Mouse (Mus musculus) activated CD4-positive, CD25-positive, alpha-beta regulatory T cell (primary cell): ENCODE results near the gene Gm11595. TPM values are rescaled to one million over a fixed set of nuclear protein-coding genes. Genes with fewer than 3 reads are reported as not detected.

Experiments used
- polyA plus RNA-seq, 2 experiments: library from polyadenylated mRNA; unstranded; fragments of 100-300 nt; shearing (Covaris generic); gene quantifications; one replicate each; pipeline ENCODE4 v1.2.1; 2017

The Gm11595 gene
- polyA plus RNA-seq: under 1 TPM in 1 of 2 experiments, not detected in 1; 0.32 TPM

DNA sequence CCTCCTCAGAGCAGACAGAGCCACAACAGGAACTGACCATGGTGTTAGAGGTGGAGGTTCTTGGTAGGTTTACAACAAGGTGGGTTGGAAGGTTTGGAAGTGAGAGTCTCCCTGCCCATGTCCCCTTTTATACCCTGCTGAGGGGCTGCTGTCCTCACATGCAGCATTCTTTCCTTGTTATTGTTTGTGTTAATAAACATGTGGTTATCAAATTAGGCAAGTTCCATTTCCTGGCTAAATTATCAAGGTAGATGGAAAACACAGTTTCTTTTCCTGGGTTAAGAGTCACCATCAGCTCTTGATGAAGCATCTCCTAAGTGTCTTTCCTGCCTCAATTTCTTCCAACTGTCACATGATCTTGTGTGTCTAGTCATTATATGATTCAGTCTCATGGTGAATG is at the start of gene Gm11595:
TSS of gene Gm11595 (minus strand) at position 101 of the 400 bp plus-strand sequence.

GRCm38 (mm10) chr11:99815566-99815965 is 42.9 kb upstream of the Gm11595 start, which contains the start of gene Gm11564:
Gene Gm11564 (minus strand): TSS chr11:99815666.

DNA sequence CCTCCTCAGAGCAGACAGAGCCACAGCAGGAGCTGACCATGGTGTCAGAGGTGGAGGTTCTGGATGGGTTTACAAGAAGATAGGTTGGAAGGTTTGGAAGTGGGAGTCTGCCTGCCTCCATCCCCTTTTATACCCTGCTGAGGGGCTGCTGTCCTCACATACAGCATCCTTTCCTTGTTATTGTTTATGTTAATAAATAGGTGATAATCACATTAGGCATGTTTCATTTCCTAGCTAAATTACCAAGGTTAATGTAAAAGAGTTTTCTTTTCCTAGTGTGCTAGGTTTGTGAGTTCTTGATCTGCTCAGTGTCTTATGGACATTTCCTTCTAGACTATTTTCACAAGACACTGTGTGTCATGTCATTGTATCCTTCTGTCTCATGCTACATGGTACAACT is 37.1 kb upstream of the Gm11595 start, which contains the start of gene Krtap4-13:
TSS of gene Krtap4-13 (minus strand) at position 101 of the 400 bp plus-strand sequence.

GRCm38 (mm10) chr11:99804346-99804745 is 31.6 kb upstream of the Gm11595 start, which contains the start of gene Gm11554:
Gene Gm11554 (minus strand): TSS chr11:99804446.

GRCm38 (mm10) chr11:99798832-99799231 is 26.1 kb upstream of the Gm11595 start, which contains the start of gene Gm11569:
Gene Gm11569 (minus strand): TSS chr11:99798932.

DNA sequence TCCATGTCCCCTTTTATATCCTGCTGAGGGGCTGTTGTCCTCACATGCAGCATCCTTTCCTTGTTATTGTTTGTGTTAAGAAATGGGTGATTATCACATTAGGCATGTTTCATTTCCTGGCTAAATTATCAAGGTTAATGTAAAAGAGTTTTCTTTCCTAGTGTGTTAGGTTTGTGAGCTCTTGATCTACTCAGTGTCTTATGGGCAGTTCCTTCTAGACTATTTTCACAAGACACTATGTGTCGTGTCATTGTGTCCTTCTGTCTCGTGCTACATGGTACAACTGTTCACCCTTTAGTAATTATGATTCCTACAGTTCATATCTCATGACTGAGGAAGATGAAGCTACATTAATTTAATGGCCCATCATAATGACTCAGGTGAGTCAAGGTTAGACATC is 20.7 kb upstream of the Gm11595 start, which contains the start of gene Gm11596:
TSS of gene Gm11596 (minus strand) at position 101 of the 400 bp plus-strand sequence.

DNA sequence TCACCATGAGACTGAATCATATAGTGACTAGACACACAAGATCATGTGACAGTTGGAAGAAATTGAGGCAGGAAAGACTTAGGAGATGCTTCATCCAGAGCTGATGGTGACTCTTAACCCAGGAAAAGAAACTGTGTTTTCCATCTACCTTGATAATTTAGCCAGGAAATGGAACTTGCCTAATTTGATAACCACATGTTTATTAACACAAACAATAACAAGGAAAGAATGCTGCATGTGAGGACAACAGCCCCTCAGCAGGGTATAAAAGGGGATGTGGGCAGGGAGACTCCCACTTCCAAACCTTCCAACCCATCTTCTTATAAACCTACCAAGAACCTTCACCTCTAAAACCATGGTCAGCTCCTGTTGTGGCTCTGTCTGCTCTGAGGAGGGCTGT is 12.2 kb upstream of the Gm11595 start, which contains the start of gene Krtap4-9:
TSS of gene Krtap4-9 (plus strand) at position 301 of the 400 bp plus-strand sequence.

GRCm38 (mm10) chr11:99780604-99781003 is 7.9 kb upstream of the Gm11595 start, which contains the start of gene Krtap4-8:
Gene Krtap4-8 (minus strand): TSS chr11:99780704.

DNA sequence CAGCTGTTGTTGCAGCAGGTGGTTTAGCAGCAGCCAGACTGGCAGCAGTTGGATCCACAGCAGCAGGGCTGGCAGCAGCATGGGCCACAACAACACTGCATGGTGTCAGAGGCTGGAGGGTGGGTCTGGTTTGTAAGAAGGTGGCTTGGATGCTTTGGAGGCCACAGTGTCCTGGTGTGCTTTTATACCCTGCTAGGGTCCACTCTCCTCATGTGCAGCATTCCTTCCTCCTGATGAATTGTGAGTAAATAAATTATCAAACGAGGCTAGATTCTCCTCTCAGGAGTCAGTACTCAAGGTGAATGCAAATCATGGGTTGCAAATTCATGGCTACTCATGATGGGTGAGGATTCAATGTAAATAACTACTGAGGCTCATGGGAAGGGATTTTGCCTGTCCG is 38.5 kb downstream of the Gm11595 start, which contains the start of gene Gm14180:
TSS of gene Gm14180 (minus strand) at position 101 of the 400 bp plus-strand sequence.

Other genes with a start within 250 kb of the Gm11595 start
- under 1 TPM in 1 of 2 experiments, not detected in 1; 0.38 TPM for gene Krt40, start 229.8 kb downstream of the Gm11595 start, polyA plus RNA-seq
- gene Krtap3-3, start 222.0 kb downstream of the Gm11595 start, polyA plus RNA-seq: not detected
- gene Krtap3-2, start 216.1 kb downstream of the Gm11595 start, polyA plus RNA-seq: not detected
- gene Gm11939, start 213.4 kb downstream of the Gm11595 start, polyA plus RNA-seq: 1 to 10 TPM in 1 of 2 experiments, not detected in 1; 1.1 TPM
- gene Krtap3-1, start 206.3 kb downstream of the Gm11595 start, polyA plus RNA-seq: not detected
- gene Krtap1-5, start 191.9 kb downstream of the Gm11595 start, polyA plus RNA-seq: not detected
- gene Krtap1-4, start 189.3 kb downstream of the Gm11595 start, polyA plus RNA-seq: not detected
- gene Krtap1-3, start 181.6 kb downstream of the Gm11595 start, polyA plus RNA-seq: under 1 TPM in 1 of 2 experiments, not detected in 1; 0.27 TPM
- gene Krtap9-3, start 174.8 kb downstream of the Gm11595 start, polyA plus RNA-seq: not detected
- not detected for gene Gm11938, start 169.6 kb downstream of the Gm11595 start, polyA plus RNA-seq
- gene Gm11937, start 162.7 kb downstream of the Gm11595 start, polyA plus RNA-seq: not detected
- not detected for gene Krtap2-4, start 158.1 kb downstream of the Gm11595 start, polyA plus RNA-seq
- not detected for gene Gm11562, start 152.5 kb downstream of the Gm11595 start, polyA plus RNA-seq
- gene Krtap4-1, start 144.7 kb downstream of the Gm11595 start, polyA plus RNA-seq: not detected
- not detected for gene Krtap4-2, start 137.8 kb downstream of the Gm11595 start, polyA plus RNA-seq
- not detected for gene Krtap4-7, start 128.8 kb downstream of the Gm11595 start, polyA plus RNA-seq
- gene Gm11555, start 122.7 kb downstream of the Gm11595 start, polyA plus RNA-seq: not detected
- not detected for gene Gm11563, start 114.0 kb downstream of the Gm11595 start, polyA plus RNA-seq
- not detected for gene Krtap4-6, start 107.0 kb downstream of the Gm11595 start, polyA plus RNA-seq
- not detected for gene Gm14190, start 82.2 kb downstream of the Gm11595 start, polyA plus RNA-seq
- gene Gm14180, start 38.6 kb downstream of the Gm11595 start, polyA plus RNA-seq: not detected
- not detected for gene Krtap4-8, start 7.8 kb upstream of the Gm11595 start, polyA plus RNA-seq
- not detected for gene Krtap4-9, start 12.3 kb upstream of the Gm11595 start, polyA plus RNA-seq
- not detected for gene Gm11596, start 20.6 kb upstream of the Gm11595 start, polyA plus RNA-seq
- gene Gm11569, start 26.0 kb upstream of the Gm11595 start, polyA plus RNA-seq: not detected
- not detected for gene Gm11554, start 31.5 kb upstream of the Gm11595 start, polyA plus RNA-seq
- not detected for gene Krtap4-13, start 37.0 kb upstream of the Gm11595 start, polyA plus RNA-seq
- not detected for gene Gm11564, start 42.8 kb upstream of the Gm11595 start, polyA plus RNA-seq
- gene 2300003K06Rik, start 65.2 kb upstream of the Gm11595 start, polyA plus RNA-seq: not detected
- not detected for gene Krtap4-16, start 78.7 kb upstream of the Gm11595 start, polyA plus RNA-seq
- gene Gm11568, start 85.0 kb upstream of the Gm11595 start, polyA plus RNA-seq: under 1 TPM in 1 of 2 experiments, not detected in 1; 0.55 TPM
- not detected for gene Gm11559, start 91.6 kb upstream of the Gm11595 start, polyA plus RNA-seq
- gene Krtap9-1, start 100.5 kb upstream of the Gm11595 start, polyA plus RNA-seq: not detected
- gene Gm11567, start 106.3 kb upstream of the Gm11595 start, polyA plus RNA-seq: not detected
- gene Krtap31-1, start 135.0 kb upstream of the Gm11595 start, polyA plus RNA-seq: not detected
- not detected for gene Gm11565, start 141.8 kb upstream of the Gm11595 start, polyA plus RNA-seq
- not detected for gene Krtap31-2, start 163.4 kb upstream of the Gm11595 start, polyA plus RNA-seq
- gene Krtap9-5, start 175.6 kb upstream of the Gm11595 start, polyA plus RNA-seq: not detected
- gene Krtap29-1, start 206.1 kb upstream of the Gm11595 start, polyA plus RNA-seq: not detected
- gene Krtap16-1, start 213.7 kb upstream of the Gm11595 start, polyA plus RNA-seq: not detected
- not detected for gene Krtap17-1, start 221.1 kb upstream of the Gm11595 start, polyA plus RNA-seq
- under 1 TPM in 1 of 2 experiments, not detected in 1; 0.23 TPM for gene Krt33a, start 243.3 kb upstream of the Gm11595 start, polyA plus RNA-seq